Mouse (Mus musculus) brain, embryonic 14.5 days (tissue): ENCODE data around the gene Ankrd50.

Experiments
- CTCF ChIP-seq: fragments of 200-500 bp; IDR thresholded peaks from 2 replicates; pipeline ENCODE4 v1.5.1; 2012; ENCODE audit warnings: inconsistent platforms, mild to moderate bottlenecking, moderate library complexity, borderline replicate concordance; ENCODE audit not compliant: insufficient read depth, insufficient read length; ENCODE audit errors: extremely low read depth
- POLR2A ChIP-seq: fragments of 200-500 bp; IDR thresholded peaks from 2 replicates; pipeline ENCODE4 v1.6.1; 2012; ENCODE audit warnings: mild to moderate bottlenecking, inconsistent platforms, borderline replicate concordance; ENCODE audit not compliant: poor library complexity, insufficient read depth, insufficient read length, severe bottlenecking; ENCODE audit errors: extremely low read depth

DNA sequence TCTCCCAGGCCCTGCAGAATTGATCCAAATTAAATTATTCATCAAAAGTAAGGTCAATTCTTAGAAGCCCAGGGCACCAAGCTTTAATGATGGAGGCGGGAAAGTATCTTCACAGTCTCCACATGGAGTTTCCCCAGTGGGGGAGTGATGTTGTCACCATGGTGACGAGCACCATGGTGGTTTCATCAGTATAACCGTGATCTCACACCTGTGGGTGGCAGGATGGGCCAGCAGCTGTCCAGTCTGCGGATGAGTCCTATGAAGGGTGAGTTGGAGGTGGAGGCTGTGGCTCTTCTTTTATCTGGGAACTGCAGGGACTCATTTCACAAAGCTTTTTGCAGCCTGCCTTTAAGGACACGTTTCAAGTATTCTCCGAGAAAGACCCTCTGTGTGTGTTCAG lies 53.6 kb downstream of the Ankrd50 start:
- TF ChIP-seq CTCF (no peak), POLR2A (no peak)
